Mouse (Mus musculus): ENCODE results near the gene Bloc1s4. TPM values are rescaled to one million over a fixed set of nuclear protein-coding genes. Genes with fewer than 3 reads are reported as not detected.

The Bloc1s4 gene
- polyA plus RNA-seq, 1 experiment: 27.2 TPM

DNA sequence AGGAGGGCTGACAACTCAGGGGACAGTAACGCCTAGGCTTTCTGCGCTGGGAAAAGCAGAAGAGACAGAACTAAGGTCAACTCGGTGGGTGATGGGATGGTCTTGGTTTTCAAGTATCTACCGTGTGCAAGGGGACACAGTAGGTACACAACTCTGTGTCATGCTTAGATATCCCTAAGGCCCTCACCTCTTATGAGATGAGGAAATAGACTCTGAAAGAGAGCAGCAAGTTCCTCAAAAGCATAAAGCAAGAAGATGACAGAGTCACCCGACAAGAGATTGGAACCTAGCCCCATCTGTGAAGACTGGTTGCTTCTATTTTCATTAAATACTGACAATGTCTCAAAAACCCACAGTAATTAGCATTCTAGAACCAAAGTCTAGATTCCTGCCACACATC lies 42.7 kb downstream of the Bloc1s4 start:
- Histone ChIP-seq H3K4me1 (peaks cover 39% of the 10 kb centered on the region), H3K27me3 (replicated peaks) (peaks cover 7% of the 10 kb centered on the region), H3K9me3 (no peaks in the 10 kb centered on the region), H3K4me3 (replicated peaks) (no peak overlapping the region), H3K36me3 (replicated peaks; ENCODE audit: low read length) (peaks cover 12% of the 10 kb centered on the region)
- TF ChIP-seq FLI1 (IDR thresholded peaks at IDR 0.05; ENCODE audit: low read length): no peak
- TF ChIP-seq GATA1 (IDR thresholded peaks at IDR 0.05; ENCODE audit: borderline replicate concordance, low read length): no peak

DNA sequence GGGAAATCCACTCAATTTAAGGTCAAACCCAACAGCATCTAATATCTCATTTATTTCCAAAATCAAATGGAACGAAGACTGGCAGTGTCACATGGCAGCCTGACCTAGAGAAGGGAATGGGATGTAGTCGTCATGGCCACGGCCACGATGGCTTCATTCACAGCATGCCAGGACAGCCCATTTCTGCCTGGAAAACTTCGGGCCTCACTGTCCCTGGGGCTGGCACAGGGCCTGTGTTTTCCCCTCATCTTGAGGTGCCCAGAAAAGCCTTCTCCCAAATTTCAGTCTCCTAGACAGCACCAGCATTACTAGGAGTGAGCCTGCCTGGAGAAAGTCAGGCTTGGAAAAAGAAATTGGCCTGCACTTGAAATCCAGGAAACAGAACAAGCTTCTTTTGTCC lies 43.1 kb downstream of the Bloc1s4 start:
- Histone ChIP-seq H3K4me3 (replicated peaks) (no peak overlapping the region), H3K36me3 (replicated peaks; ENCODE audit: low read length) (peaks cover 12% of the 10 kb centered on the region), H3K9me3 (no peaks in the 10 kb centered on the region), H3K27me3 (replicated peaks) (peaks cover 7% of the 10 kb centered on the region), H3K4me1 (peaks cover 43% of the 10 kb centered on the region)
- TF ChIP-seq FLI1 (IDR thresholded peaks at IDR 0.05; ENCODE audit: low read length) (no peak), GATA1 (IDR thresholded peaks at IDR 0.05; ENCODE audit: borderline replicate concordance, low read length) (no peak)

DNA sequence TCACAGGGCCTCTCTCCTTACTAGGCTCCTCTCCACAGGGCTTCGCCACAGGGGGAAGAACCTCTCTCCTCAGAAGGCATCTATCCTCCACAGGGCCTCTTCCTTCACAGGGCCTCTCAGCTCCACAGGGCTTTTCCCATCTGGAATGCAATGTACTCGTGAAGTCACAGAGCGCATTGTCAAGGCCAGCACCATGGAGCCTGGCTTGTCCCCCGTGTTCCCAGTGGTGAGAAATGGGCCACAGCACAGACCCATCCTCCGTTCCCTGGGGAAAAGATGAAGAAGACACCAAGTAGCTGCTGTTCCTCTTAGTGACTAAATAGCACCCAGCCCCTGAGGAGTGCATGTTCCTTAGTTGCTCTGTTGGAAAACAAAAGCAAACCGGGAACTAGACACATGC lies 43.8 kb downstream of the Bloc1s4 start:
- Histone ChIP-seq H3K4me3 (replicated peaks) (no peak overlapping the region), H3K4me1 (peaks cover 50% of the 10 kb centered on the region), H3K27me3 (replicated peaks) (peaks cover 7% of the 10 kb centered on the region), H3K9me3 (no peaks in the 10 kb centered on the region), H3K36me3 (replicated peaks; ENCODE audit: low read length) (peaks cover 12% of the 10 kb centered on the region)
- no peak for TF ChIP-seq GATA1 (IDR thresholded peaks at IDR 0.05; ENCODE audit: borderline replicate concordance, low read length)
- TF ChIP-seq FLI1 (IDR thresholded peaks at IDR 0.05; ENCODE audit: low read length): no peak

DNA sequence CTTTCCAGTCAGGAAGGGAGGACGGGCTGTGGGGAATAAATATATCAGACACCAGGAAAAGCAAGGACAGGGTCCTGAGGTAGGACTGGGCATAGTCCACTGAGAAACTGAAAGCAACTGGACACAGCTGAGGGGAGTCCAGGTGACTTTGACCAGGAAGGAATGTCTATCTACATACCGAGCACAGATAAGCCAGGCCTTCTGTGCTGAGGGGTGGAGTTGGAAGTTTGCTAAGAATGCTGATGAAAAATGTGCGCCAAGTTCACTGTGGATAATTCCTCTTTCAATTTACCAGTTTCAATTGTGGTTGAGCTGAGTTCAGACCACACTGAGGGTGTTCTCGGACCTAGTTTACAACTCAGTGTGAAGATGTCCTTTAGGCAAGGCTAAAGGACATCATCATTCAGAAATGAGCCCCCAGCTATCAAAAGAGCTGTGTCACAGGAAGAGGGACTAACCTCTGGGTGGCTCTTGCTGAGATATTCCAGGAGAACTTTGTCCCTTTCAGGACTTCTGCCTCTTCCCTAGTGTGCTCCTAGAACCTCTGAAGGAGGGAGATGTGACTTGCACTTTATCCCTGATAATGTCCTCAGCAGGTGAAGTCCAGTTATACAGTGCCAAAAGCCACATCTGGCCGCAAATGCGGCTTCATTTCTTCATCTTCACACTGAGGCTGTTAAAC lies 47.4 kb downstream of the Bloc1s4 start:
- Histone ChIP-seq H3K27me3 (replicated peaks) (no peaks in the 10 kb centered on the region), H3K4me3 (replicated peaks) (peak overlapping the region; percentile 38), H3K9me3 (no peaks in the 10 kb centered on the region), H3K4me1 (peaks cover 81% of the 10 kb centered on the region), H3K36me3 (replicated peaks; ENCODE audit: low read length) (peaks cover 12% of the 10 kb centered on the region)
- TF ChIP-seq FLI1 (IDR thresholded peaks at IDR 0.05; ENCODE audit: low read length) (no peak), GATA1 (IDR thresholded peaks at IDR 0.05; ENCODE audit: borderline replicate concordance, low read length) (no peak)

DNA sequence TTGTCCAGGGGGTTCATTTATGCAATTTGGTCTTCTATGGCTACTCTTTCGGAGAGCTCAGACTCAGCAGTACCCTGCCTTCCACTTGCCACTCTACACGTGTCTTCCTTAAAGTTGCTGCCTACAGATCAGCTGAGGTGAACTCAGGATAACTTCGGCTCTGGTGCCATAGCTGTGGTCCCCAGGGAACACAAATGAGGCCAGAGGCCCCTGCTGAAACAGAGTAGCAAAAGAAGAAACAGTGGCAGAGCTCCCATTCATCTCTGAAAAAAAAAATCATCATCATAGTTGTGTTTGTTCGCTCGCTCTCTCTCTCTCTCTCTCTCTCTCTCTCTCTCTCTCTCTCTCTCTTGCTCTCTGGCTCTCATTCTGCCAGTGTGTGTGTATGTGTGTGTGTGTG lies 49.8 kb downstream of the Bloc1s4 start:
- no peaks in the 10 kb centered on the region for H3K27me3 ChIP-seq (replicated peaks)
- peaks cover 65% of the 10 kb centered on the region for H3K4me1 ChIP-seq
- peaks cover 2% of the 10 kb centered on the region for H3K36me3 ChIP-seq (replicated peaks; ENCODE audit: low read length)
- no peaks in the 10 kb centered on the region for H3K9me3 ChIP-seq
- TF ChIP-seq FLI1 (IDR thresholded peaks at IDR 0.05; ENCODE audit: low read length) (no peak), GATA1 (IDR thresholded peaks at IDR 0.05; ENCODE audit: borderline replicate concordance, low read length) (no peak)
- H3K4me3 ChIP-seq (replicated peaks): no peak overlapping the region

DNA sequence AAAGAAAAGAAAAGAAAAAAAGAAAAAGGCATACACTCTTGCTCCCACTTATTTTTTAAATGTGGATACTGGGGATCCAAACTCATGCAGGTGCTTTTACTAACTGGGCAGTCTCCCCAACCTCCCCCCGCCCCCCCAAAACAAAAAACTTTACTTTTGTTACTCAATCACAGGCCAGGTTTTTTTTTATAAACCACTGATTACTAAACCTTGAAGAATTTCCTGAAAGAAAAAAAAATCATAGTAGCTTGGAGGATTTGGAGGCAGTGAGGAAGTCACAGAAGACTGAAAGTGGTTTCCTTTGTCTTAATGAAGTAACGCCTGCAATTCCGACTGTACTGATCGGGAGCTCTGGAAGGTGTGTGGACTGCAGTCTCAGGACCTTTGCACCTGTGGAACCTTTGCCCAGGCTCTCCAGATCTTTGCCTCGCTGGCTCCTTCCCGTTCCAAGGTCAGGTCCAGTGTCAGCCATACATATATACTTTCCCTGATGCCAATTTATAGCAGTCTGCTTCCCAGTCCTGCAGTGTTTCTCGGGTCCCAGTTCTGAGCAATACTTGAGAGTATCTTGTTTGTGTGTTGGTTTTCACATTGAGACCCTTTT lies 50.3 kb downstream of the Bloc1s4 start:
- TF ChIP-seq FLI1 (IDR thresholded peaks at IDR 0.05; ENCODE audit: low read length) (no peak), GATA1 (IDR thresholded peaks at IDR 0.05; ENCODE audit: borderline replicate concordance, low read length) (no peak)
- H3K9me3 ChIP-seq: no peaks in the 10 kb centered on the region
- no peak overlapping the region for H3K4me3 ChIP-seq (replicated peaks)
- H3K27me3 ChIP-seq (replicated peaks): no peaks in the 10 kb centered on the region
- H3K36me3 ChIP-seq (replicated peaks; ENCODE audit: low read length): peaks cover 5% of the 10 kb centered on the region
- peaks cover 68% of the 10 kb centered on the region for H3K4me1 ChIP-seq

Other genes with a start within 250 kb of the Bloc1s4 start
- 7.1 and 8.7 TPM in 2 replicates for gene Tbc1d14, start 155.4 kb downstream of the Bloc1s4 start, polyA plus RNA-seq (2012; ENCODE audit: insufficient read depth, low replicate concordance)
- gene D5Ertd579e, start 52.6 kb downstream of the Bloc1s4 start, polyA plus RNA-seq (2012; ENCODE audit: insufficient read depth, low replicate concordance): 3.7 and 4.2 TPM in 2 replicates
- 15.3 and 78.1 TPM in 2 replicates for gene Mrfap1, start 48.1 kb upstream of the Bloc1s4 start, polyA plus RNA-seq (2012; ENCODE audit: insufficient read depth, low replicate concordance)
- gene Man2b2, start 82.0 kb upstream of the Bloc1s4 start, polyA plus RNA-seq (2012; ENCODE audit: insufficient read depth, low replicate concordance): 66.2 and 73.5 TPM in 2 replicates
- gene Ppp2r2c, start 119.9 kb upstream of the Bloc1s4 start, polyA plus RNA-seq (2012; ENCODE audit: insufficient read depth, low replicate concordance): 0.09 TPM in 1 of 2 replicates, not detected in the other
- gene Wfs1, start 240.6 kb upstream of the Bloc1s4 start, polyA plus RNA-seq (2012; ENCODE audit: insufficient read depth, low replicate concordance): 0.78 TPM in 1 of 2 replicates, not detected in the other